Mouse (Mus musculus) left cerebral cortex, postnatal 36 days (tissue): ENCODE results near the gene Mecom. TPM values are rescaled to one million over a fixed set of nuclear protein-coding genes. Genes with fewer than 3 reads are reported as not detected.
"Not testable (repeated sequence)": the region's sequence is repeated elsewhere in the genome, so short reads cannot be mapped to it uniquely, and the experiment has no call there.

Source experiments
- DNase-seq, 2 experiments: peaks; one replicate each; pipeline ENCODE4 v3.0.0; 2021 to 2022; ENCODE audit warnings: low spot score in 2 of 2, mixed read lengths in 1 of 2
- intact Hi-C: fragments of 180-260 bp; cut with DNase I; formaldehyde crosslinking; loops from one replicate; pipeline ENCODE4 v1.15.1; 2025
- total RNA-seq, 2 experiments: library from RNA; stranded (reverse); gene quantifications; 2 replicates each; pipeline ENCODE4 v1.2.3; 2021

The Mecom gene
- total RNA-seq = 1 to 10 TPM; 2.2 to 5.0 TPM

DNA sequence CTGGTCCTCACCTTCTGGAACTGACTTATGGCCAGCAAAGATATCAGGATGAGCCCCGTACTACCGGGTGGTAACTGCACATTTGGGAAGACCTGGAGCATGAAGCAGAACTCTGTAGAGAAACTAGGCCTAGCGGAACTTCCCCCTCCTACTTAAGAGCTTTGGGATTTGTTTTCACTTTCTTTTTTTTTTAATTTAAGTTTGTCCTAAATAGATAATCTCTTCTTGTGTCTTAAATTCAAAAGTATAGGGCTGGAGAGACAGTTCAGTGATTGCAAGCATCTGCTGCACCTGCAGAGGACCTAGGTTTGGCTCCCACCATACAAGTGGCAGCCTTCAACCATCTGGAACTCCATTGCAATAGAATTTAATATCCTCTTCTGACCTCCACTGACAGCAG is at the start of gene Mecom:
Gene Mecom (minus strand): TSS at position 101 of the 400 bp plus-strand sequence.
- intact Hi-C loops = no loop called here
- DNase-seq = no peak

DNA sequence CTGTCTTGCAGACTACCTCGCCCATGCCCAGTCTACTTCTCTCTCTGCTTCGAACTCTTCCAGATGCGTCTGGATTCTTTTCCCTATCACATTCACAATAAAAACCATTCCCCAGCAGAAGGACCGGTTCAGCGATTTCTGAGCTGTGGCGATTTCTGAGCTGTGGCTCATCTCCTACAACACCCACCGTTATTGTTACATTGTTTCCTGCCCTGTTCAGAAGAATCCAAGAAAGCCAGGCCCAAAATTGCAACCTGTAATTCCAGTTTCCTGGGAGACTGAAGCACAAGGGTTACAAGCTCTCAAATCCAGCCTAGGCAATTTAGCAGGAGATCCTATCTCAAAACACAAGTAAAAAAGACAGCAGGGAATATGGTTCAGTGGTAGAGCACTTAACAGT is 49.5 kb upstream of the Mecom start:
- DNase-seq = no peak
- intact Hi-C loops = loop anchor here (10.0 kb wide), 3 partner anchors 458 to 538 kb away; partner anchors contain the start of gene Skil

DNA sequence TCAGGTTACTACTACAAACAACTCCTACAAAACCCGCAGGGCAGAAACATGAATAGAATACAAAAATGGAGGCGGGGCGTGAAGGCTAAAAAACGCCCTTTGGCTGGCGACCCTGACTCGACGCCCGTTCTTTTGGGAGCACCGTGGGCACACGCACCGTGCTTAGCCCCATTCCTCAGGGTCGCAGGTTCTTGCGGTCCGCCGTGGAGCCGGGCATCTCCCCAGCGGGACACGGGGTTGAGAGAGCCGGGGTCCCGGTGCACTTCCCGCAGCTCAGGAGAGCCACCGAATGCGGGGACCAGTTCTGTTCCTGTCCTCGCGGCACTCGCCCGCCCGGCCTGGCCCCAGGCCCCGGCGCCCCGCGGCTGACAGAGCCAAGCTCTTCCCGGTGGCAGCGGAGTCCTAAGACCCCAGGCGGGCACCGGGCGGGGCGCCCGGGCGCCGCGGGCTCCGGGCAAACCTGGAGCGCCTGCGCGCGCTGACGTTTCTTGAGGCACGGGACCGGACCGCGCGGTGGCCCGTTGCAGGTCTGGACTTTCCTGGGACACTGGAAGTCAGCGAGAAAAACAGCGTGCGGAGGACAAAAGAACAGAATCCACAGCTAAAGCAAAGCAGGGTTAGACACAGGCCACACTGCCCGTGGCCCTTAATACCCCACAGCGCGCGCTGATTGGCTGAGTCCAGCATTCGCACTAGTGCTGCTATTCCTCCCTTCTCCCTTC is 47.5 kb upstream of the Mecom start:
- peak; percentile 37 to 54 for DNase-seq
- intact Hi-C loops = loop anchor here (10.0 kb wide), 3 partner anchors 460 to 540 kb away; partner anchors contain the start of gene Skil

DNA sequence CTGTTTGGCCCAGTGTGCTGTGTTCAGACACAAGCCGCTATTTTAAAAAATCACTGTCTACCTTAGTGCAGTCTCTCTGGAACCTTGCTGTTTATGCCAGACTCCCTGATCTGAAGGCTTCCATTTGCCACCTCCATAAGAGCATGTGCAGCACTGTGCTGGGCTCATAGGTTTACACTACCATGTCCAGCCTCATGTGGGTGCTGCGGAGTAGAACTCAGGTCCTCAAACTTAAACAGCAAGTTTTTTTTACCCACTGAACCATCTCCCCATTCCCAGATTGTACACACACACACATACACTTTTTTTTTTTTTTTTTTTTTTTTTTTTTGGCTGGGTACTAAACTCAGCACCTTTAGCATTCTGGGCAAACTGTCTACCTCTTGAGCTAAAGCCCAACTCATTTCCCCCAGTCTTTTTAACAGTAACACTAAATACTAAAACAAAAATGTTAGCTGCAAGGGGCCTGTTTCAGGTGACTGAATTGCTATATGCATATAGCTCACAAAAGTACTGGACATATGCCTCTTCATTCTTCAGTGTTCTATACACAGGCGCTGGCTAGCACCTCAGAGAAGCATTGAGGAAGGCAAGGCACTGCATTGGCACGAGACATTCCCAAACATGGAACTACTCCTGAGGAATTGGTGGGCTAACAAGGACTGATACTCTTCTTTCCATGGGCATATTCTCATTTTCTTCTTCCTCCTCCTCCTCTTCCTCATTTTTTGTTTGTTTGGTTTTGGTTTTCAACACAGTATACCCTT is 46.1 kb upstream of the Mecom start:
- DNase-seq = no peak
- intact Hi-C loops = loop anchor here (10.0 kb wide), 3 partner anchors 461 to 541 kb away; partner anchors contain the start of gene Skil

DNA sequence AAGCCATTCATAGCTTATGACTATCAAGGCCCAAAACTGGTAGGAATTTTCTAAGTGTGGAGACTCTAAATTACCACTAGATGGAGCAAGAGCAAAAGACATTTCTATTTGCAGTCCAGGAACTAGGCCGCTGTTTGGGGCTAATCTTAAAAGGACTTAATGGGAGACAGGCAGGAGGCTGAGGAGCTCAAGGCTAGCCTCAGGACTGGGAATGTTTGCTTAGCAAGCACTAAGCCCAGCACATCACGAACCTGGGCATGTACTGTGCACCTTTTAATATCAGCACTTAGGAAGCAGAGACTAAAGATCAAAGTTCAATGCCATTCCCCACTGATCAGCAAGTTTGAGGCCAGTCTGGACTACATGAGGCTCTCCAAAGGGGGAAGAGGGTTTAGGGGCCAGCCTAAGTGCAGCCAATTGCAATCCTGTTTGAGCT is 44.6 kb upstream of the Mecom start:
- DNase-seq = no peak
- intact Hi-C loops = loop anchor here (10.0 kb wide), 3 partner anchors 462 to 542 kb away; partner anchors contain the start of gene Skil

DNA sequence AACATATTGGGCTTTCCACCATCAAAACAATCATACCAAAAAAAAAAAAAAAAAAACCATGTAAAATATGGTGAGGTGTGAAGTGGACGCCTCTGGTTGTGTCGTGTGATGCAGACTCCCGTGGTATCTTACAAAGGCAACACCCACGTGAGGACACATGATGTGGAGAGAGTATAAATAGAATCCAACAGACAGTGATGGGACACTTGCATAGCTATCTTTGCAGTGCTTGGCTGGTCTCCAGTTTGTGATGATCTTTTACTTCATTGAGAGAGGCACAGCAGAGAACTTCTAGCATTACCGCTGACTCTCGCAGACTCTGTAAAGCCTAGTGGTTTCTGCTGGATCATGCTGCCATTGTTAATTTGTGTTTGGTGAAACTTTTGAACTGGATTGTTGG is 41.1 kb upstream of the Mecom start:
- intact Hi-C loops = no loop called here
- no peak for DNase-seq

DNA sequence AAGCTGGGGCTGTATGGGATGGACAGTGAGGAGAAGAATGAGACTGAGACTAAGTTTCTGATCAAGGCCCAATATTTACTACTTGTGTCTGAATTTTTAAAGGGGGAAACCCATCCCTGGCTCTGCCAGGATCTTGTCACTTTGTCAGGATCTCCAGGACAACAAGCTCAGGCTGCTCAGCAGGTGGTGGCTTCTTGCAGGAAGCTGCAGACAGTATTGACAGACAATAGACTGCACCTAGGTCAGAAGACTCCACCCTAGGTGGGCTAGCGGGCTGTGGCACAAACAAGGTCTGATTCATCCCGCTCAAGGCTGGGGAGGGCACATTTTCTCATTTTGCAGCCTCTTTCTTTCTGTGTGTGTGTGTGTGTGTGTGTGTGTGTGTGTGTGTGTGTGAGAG is 25.7 kb upstream of the Mecom start:
- intact Hi-C loops = no loop called here
- DNase-seq = no peak

DNA sequence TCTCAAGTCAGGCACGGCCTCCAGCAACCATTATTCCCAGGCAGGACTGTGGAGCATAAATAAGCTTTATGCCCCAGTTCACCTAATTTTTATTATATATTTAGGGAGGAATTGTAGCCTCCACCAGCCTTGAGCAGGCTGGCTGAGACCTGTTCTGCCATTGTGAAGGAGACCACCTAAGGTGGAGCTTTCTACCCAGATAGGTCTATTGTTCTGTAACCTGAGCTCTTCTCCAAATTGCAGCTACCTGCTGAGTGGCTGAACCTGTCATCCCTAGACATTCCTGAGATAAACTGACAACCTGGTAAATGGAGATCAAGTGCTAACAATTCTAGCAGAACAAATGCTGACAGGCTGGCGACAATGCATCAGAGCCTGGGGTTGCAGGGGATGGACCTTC is 18.5 kb upstream of the Mecom start:
- DNase-seq, intact Hi-C loops: not testable (repeated sequence)

DNA sequence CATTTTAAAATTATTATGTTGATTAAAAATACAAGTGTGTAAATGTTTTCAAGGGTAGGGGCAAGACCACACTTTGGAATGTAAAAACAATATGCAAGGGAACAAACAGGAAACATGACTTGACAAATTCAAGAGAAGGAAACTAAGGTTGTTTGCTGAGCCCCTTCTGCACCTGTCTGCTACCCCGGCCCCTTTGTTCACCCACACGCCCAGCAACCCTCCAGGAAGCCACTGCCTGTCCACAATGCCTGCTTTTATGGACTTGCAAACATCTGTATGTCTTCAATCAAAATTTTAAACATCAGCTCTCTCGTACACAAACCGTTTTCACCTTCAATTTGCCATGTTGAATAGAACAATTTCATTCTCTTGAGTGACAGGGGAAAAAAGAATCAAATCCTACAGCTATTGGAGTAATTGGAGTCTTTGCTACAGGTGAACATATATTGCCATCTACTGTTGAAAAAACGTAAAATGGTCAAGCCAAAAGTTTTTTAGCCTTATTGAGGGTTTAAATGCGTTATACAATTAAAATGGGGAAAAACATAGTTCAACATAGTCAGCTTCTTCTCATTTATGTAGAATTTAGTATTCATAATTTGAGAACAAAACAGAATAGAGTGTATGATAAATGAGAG is 13.0 kb upstream of the Mecom start:
- no peak for DNase-seq
- intact Hi-C loops = loop anchor here (5.0 kb wide), 2 partner anchors 828 to 1523 kb away; no protein-coding TSS in a partner anchor

DNA sequence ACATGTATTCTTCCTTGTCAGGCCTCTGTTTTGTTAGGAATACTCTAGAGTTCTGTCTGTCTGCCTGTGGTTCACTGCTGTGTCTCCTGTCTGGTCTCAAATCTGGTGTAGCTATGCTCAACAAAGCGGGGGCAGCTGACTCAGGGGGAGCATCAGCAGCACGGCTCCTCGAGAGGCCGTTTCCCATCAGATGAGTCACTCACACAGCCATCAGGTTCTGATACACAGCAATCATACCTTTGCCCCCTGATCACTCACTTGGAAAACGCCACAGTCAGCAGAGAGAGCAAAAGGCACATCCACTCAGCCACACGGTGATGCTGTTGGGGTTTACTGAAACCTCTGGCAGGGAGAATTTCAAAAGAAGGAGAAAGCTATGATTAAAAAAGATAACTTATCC is 5.9 kb upstream of the Mecom start:
- DNase-seq = no peak
- intact Hi-C loops = no loop called here

DNA sequence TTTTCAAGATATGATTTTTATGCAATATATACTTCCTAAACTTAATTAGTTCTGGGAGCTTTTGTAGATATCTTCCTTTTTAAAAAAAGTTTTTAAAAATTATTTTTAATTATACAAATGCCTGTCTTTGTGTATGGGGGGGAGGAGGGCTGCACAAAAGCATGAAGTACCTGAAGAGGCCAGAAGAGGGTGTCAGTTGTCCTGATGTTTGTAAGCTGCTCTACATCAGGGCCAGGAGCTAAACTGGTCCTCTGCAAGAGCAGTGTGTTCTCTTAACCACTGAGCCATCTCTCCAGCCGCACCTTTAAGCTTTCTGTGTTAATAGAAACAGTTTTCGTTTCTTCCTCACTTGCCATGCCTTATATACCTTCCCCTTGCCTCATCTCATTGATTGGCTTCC is 2.4 kb upstream of the Mecom start:
- no peak for DNase-seq
- intact Hi-C loops = no loop called here

DNA sequence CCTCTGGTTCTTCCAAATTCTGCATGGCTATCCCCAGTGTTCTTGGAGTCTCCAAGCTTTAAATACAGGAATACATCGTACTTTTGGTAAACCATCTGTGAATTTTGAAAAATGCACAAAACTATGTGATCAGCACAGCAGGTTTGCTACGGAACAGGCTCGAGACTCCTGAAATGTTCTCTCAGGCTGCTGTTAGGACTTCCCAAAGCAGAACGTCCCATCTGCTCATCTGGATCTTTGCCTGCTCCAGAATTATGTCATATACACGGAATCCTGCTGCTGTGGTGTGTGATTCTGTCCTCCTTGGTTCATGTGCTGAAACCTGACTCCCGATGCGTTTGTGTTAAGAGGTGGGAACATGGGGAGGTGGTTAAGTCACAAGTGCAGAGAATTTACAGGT is 1.1 kb upstream of the Mecom start:
- DNase-seq = peak; percentile 4 to 6

DNA sequence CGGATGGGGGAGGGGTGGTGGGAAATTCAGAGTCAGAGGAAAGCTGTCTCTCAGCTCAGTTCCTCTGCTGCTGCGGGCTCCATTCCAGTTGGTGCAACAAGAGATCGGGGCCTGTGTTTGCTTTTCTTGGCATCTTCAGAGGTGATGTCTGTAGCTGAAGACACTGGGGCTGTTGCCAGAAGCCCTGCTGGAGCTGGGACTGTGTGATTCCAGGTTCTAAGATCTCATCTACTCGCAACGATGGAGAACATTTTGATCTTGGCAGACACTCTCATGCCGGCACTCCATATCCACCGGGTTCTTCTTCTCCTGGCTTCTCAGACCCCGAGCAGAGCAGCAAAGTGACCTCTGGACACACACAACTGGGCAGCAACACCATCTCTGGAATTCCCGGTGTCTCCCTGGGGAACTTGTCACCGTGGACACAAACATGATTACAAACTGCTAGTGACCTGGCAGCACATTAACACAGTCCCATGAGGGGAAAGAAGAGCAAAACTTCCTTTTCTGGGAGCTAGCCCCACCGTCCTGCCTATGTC is 908 bp downstream of the Mecom start:
- DNase-seq = peak; percentile 5 to 9
- intact Hi-C loops = no loop called here

More for the DNA sequence above, 1.1 kb upstream of the Mecom start:
- intact Hi-C loops = no loop called here

DNA sequence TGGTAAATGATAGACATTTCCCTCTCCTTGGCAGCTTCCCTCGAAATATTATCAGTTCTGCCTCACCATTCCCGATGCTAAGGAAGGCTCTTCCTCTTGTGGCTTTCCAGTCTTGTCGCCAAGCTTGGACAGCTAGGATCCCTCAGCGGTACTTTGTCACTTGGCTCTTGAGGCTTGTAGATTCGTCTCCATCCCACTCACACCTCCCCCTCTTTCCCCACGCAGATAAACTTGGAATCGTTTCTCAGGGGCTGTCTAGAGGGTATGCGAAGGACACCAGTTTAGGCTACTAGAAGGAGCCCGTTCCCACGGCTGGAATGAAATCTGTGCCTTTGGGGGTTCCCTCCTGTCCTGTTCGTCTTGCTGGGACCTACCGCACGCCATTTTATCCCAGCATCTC is 1.4 kb downstream of the Mecom start:
- intact Hi-C loops = no loop called here
- DNase-seq = no peak

DNA sequence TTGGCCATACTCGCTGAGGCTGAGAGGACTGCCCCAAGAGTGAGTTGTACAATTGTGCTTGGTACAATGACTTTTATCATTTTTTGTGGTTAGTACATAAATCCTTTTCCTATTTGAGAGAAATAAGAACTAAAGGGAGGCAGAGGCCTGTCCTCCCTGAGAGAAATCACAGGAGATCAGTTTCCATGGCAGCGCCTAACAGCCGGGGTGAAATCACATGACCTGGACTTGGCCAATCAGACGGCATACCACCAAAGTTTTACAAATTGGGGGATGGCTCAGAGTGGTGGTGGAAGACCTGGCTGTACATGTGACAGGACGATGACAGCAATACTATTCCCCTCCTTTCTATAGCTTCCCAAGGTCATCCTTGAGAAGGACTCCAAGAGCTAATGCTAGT is 2.6 kb downstream of the Mecom start:
- intact Hi-C loops = no loop called here
- no peak for DNase-seq

DNA sequence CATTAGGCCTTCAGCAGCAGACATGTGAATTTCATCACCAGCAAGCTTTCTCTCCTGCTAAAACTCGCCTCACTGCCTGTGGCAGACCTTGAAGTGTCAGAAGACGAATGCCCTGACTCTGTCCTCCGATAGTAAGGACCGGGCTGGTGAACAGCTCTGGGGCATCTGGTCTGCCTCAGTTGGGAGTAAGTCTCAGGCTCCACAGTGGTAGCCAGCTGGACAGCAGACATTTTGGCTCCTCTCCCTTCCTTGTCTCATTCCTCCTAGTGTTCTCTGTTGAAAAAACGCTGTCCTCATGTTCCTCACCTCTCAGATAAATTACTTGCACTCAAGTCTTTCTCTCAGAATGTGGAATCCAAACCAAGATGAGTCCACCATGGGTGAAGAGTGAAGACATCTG is 3.5 kb downstream of the Mecom start:
- DNase-seq = no peak
- intact Hi-C loops = no loop called here

DNA sequence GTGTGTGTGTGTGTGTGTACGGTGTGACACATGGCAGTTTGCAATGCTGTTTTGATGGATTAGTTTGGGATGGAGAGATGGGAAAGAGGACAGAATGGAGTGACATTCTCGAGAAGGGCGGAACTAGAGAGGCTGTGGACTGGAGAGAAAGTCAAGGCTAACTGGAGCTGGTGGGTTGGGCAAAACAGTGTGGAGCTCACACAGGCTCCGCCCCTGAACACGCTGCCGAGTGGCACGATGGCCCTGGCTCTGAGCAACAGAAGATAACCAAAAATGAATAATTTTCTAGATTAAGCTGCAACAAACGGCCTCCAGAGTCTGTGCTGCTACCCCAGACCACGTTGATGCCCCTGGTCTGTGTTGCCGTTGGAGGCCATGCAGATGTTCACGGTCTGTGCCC is 12.0 kb downstream of the Mecom start:
- intact Hi-C loops = no loop called here
- no peak for DNase-seq

DNA sequence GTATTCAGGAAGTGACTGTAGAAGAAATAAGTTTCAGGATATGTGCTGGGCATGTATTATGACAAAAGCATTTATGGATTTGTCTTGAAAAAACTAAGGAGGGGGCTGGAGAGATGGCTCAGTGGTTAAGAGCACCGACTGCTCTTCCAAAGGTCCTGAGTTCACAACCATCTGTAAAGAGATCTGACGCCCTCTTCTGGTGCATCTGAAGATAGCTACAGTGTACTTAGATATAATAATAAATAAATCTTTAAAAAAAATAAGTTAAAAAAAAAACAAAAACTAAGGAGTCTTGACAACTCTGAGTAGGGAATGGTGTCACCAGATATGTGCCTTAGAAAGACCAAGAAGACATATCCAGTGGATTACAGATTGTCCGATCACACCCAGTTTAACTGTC is 27.1 kb downstream of the Mecom start:
- intact Hi-C loops, DNase-seq: not testable (repeated sequence)

DNA sequence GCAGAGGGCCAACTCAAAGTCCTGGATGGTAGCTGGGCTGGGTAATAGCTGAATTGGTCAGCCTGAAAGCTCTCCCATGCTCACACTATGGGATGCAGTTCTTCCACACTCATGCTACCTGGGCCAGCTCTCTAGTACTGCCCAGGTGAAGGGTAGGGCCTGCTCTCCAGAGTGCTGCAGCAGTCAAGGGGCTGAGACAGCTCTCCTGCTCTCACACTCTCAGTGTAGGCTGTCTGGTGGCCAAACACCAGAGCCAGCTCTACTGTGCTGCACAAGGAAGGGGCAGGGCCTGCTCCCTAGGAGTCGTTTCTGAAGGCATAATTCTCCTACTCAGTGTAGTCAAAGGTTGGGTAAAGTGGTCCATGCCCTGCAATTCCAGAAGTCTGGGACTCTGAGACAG is 28.4 kb downstream of the Mecom start:
- intact Hi-C loops = loop anchor here (10.0 kb wide), 1 partner anchor 505 kb away; no protein-coding TSS in a partner anchor
- no peak for DNase-seq

DNA sequence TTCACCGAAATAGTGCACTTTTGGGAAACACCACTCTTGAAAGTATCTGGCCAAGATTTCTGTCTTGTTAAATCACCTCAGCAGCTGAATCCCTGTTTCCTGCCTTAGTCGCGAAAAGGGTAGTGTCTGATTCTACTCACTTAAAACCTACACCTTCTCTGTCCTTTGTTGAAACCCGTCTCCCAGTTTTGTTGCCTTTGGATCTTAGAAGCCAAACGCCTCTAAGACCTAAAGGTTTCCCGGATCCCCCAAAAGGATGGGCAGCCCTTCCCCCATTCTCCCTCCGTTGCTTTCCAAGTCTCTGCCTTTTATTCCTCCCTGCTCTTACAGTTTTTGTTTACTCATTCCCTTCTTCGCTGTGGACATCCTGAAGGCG is 32.0 kb downstream of the Mecom start:
- intact Hi-C loops = loop anchor here (10.0 kb wide), 1 partner anchor 501 kb away; no protein-coding TSS in a partner anchor
- DNase-seq = no peak
